ENCODE assay signal across 21 mouse cellular contexts in genomic region chr7:145219420-145219831, GRCm38 (mm10). TPM values are rescaled to one million over a fixed set of nuclear protein-coding genes. Genes with fewer than 3 reads are reported as not detected.
DNase-seq lines count a peak whose midpoint lies in the region; ATAC-seq and TF ChIP-seq lines count a peak whose summit lies in the region.
"Had no signal": no experiment of that assay in that cellular context is flagged by ENCODE, and none has a peak within 500 bp of the region (broad histone marks: within the 10 kb centered on the region; RNA-seq: fewer than 3 reads in every experiment).

No protein-coding gene starts in this region.

- peak; percentile 44 to 56 for DNase-seq in layer of hippocampus, postnatal 10 days (ENCODE audit: low spot score in 2 of 2)
- no peak for DNase-seq in layer of hippocampus, adult 11-12 months (ENCODE audit: low spot score)
- no peak for DNase-seq in frontal cortex, postnatal 14 days (ENCODE audit: low spot score in 2 of 2)
- DNase-seq: B cell, adult 2 months; liver; lung, adult 18-20 months; midbrain, embryonic 14.5 days; right cerebral cortex, postnatal 25 days; thymus, adult 18-20 months had no signal

- no peaks in the 10 kb centered on the region for H3K4me1 ChIP-seq in forebrain, embryonic 15.5 days
- peaks cover 14% of the 10 kb centered on the region for H3K4me1 ChIP-seq in forebrain, embryonic 12.5 days
- H3K4me1 ChIP-seq in hindbrain, embryonic 15.5 days (replicated peaks), result no peaks in the 10 kb centered on the region
- peaks cover 7% of the 10 kb centered on the region for H3K4me1 ChIP-seq in hindbrain, embryonic 13.5 days (replicated peaks)

- no peak overlapping the region for H3K4me2 ChIP-seq in forebrain, embryonic 15.5 days (replicated peaks)
- no peak overlapping the region for H3K4me2 ChIP-seq in forebrain, embryonic 12.5 days
- no peak overlapping the region for H3K4me2 ChIP-seq in hindbrain, embryonic 15.5 days
- no peak overlapping the region for H3K4me2 ChIP-seq in hindbrain, embryonic 13.5 days
- H3K4me2 ChIP-seq: embryonic facial prominence, embryonic 12.5 days; heart, embryonic 15.5 days had no signal

- peak; percentile 24; the same call in 1 of the 2 replicates for ATAC-seq in forebrain, embryonic 15.5 days (replicated peaks)
- no peak for ATAC-seq in forebrain, embryonic 12.5 days (ENCODE audit: low FRiP score)
- peak; percentile 65; the same call in 1 of the 2 replicates for ATAC-seq in hindbrain, embryonic 15.5 days (ENCODE audit: low FRiP score, low read depth)
- no peak for ATAC-seq in hindbrain, embryonic 13.5 days (ENCODE audit: low FRiP score)
- ATAC-seq: inflammation-experienced regulatory T-cells, adult 6 months had no signal

- no peaks in the 10 kb centered on the region for H3K27me3 ChIP-seq in forebrain, embryonic 15.5 days
- no peaks in the 10 kb centered on the region for H3K27me3 ChIP-seq in forebrain, embryonic 12.5 days
- no peaks in the 10 kb centered on the region for H3K27me3 ChIP-seq in hindbrain, embryonic 15.5 days
- no peaks in the 10 kb centered on the region for H3K27me3 ChIP-seq in hindbrain, embryonic 13.5 days
- H3K27me3 ChIP-seq in C2C12 (ENCODE audit: control insufficient read depth, insufficient read depth, insufficient read length), result no peaks in the 10 kb centered on the region
- H3K27me3 ChIP-seq: embryonic facial prominence, embryonic 12.5 days; heart, embryonic 15.5 days had no signal

- no peaks in the 10 kb centered on the region for H3K36me3 ChIP-seq in forebrain, embryonic 15.5 days
- H3K36me3 ChIP-seq in forebrain, embryonic 12.5 days (replicated peaks), result no peaks in the 10 kb centered on the region
- H3K36me3 ChIP-seq in hindbrain, embryonic 15.5 days, result no peaks in the 10 kb centered on the region
- H3K36me3 ChIP-seq in hindbrain, embryonic 13.5 days, result no peaks in the 10 kb centered on the region
- H3K36me3 ChIP-seq in C2C12 (ENCODE audit: control insufficient read depth, insufficient read depth), result no peaks in the 10 kb centered on the region
- H3K36me3 ChIP-seq: embryonic facial prominence, embryonic 12.5 days; heart, embryonic 15.5 days had no signal

- no peak for TF ChIP-seq CTCF in C2C12 (IDR thresholded peaks at IDR 0.05; ENCODE audit: control insufficient read depth, insufficient read depth, insufficient read length)

- H3K9ac ChIP-seq in forebrain, embryonic 15.5 days (replicated peaks), result no peak overlapping the region
- H3K9ac ChIP-seq in forebrain, embryonic 12.5 days, result no peak overlapping the region
- no peak overlapping the region for H3K9ac ChIP-seq in hindbrain, embryonic 15.5 days
- H3K9ac ChIP-seq in hindbrain, embryonic 13.5 days, result no peak overlapping the region
- H3K9ac ChIP-seq: embryonic facial prominence, embryonic 12.5 days; heart, embryonic 15.5 days had no signal

- WGBS in forebrain, embryonic 15.5 days, result 81% methylated on average over 9 of the region's 9 CpGs
- 86% methylated on average over 9 of the region's 9 CpGs for WGBS in forebrain, embryonic 12.5 days
- WGBS in hindbrain, embryonic 15.5 days, result 76% methylated on average over 9 of the region's 9 CpGs
- 88% methylated on average over 9 of the region's 9 CpGs for WGBS in hindbrain, embryonic 13.5 days

- H3K79me2 ChIP-seq in C2C12 (ENCODE audit: control insufficient read depth, insufficient read depth), result no peaks in the 10 kb centered on the region

- no peak overlapping the region for H3K4me3 ChIP-seq in forebrain, embryonic 15.5 days
- H3K4me3 ChIP-seq in forebrain, embryonic 12.5 days (replicated peaks), result no peak overlapping the region
- no peak overlapping the region for H3K4me3 ChIP-seq in hindbrain, embryonic 15.5 days
- H3K4me3 ChIP-seq in hindbrain, embryonic 13.5 days, result no peak overlapping the region
- H3K4me3 ChIP-seq in C2C12 (ENCODE audit: insufficient read depth, poor library complexity, severe bottlenecking), result no peak overlapping the region
- H3K4me3 ChIP-seq: embryonic facial prominence, embryonic 12.5 days; heart, embryonic 15.5 days had no signal

- H3ac ChIP-seq in C2C12 (ENCODE audit: control insufficient read depth, insufficient read length, low read depth), result no peak overlapping the region

- H3K79me3 ChIP-seq in C2C12 (ENCODE audit: low read depth), result no peaks in the 10 kb centered on the region

- no peak overlapping the region for H3K27ac ChIP-seq in forebrain, embryonic 15.5 days (replicated peaks)
- no peak overlapping the region for H3K27ac ChIP-seq in forebrain, embryonic 12.5 days
- H3K27ac ChIP-seq in hindbrain, embryonic 15.5 days (replicated peaks), result no peak overlapping the region
- H3K27ac ChIP-seq in hindbrain, embryonic 13.5 days, result no peak overlapping the region
- H3K27ac ChIP-seq: embryonic facial prominence, embryonic 12.5 days; heart, embryonic 15.5 days; macrophage had no signal

- H3K9me3 ChIP-seq in forebrain, embryonic 15.5 days, result no peaks in the 10 kb centered on the region
- no peaks in the 10 kb centered on the region for H3K9me3 ChIP-seq in forebrain, embryonic 12.5 days
- no peaks in the 10 kb centered on the region for H3K9me3 ChIP-seq in hindbrain, embryonic 15.5 days
- no peaks in the 10 kb centered on the region for H3K9me3 ChIP-seq in hindbrain, embryonic 13.5 days
- H3K9me3 ChIP-seq: embryonic facial prominence, embryonic 12.5 days; heart, embryonic 15.5 days had no signal

TF ChIP-seq in C2C12, 6 proteins besides CTCF, POLR2A, EP300 and RAD21:
- no peak for TF ChIP-seq MYOD1 (IDR thresholded peaks at IDR 0.05; ENCODE audit: control insufficient read depth, insufficient read length, low read depth)
- no peak for TF ChIP-seq MAX (IDR thresholded peaks at IDR 0.05)
- peak; percentile 6 for TF ChIP-seq USF1 (IDR thresholded peaks at IDR 0.05; ENCODE audit: low read depth)
- TF ChIP-seq MYOG (IDR thresholded peaks at IDR 0.05; ENCODE audit: control insufficient read depth, extremely low read depth, insufficient read length), result no peak

RNA-seq across cellular contexts. Expression of gene 1810010D01Rik, which starts 11.5 kb away (rescaled TPM):
- 0.34 TPM in 1 of 2 replicates, not detected in the other for polyA plus RNA-seq in forebrain, embryonic 15.5 days (2015; fragmentation: Nextera tagmentation; extraction: Ambion mirVana)
- polyA plus RNA-seq in forebrain, embryonic 12.5 days (2016; fragmentation: Nextera tagmentation; extraction: Ambion mirVana), result 0.59 and 0.91 TPM in 2 replicates
- not detected in 2 replicates for polyA plus RNA-seq in hindbrain, embryonic 15.5 days (2015; fragmentation: Nextera tagmentation; extraction: Ambion mirVana)
- polyA plus RNA-seq in hindbrain, embryonic 13.5 days (2015; fragmentation: Nextera tagmentation; extraction: Ambion mirVana), result 0.38 TPM in 1 of 2 replicates, not detected in the other
- under 1 TPM; 0.56 to 0.98 TPM for total RNA-seq in layer of hippocampus, postnatal 10 days (2021)
- not detected for polyA plus RNA-seq in C2C12 (2012; fragmentation: generic; extraction: Trizol)
- total RNA-seq: common myeloid progenitor, adult 5-6 weeks; granulocyte monocyte progenitor cell, adult 5-6 weeks had no signal
- polyA plus RNA-seq: embryonic facial prominence, embryonic 12.5 days; heart, embryonic 15.5 days; inflammation-experienced regulatory T-cells, adult 6 months; macrophage; neural tube, embryonic 11.5 days had no signal

Comparison
In these comparisons a context has a peak if more than half of its experiments do, and no peak if none do; other contexts are left out.
1. ATAC-seq: peak in forebrain, embryonic 15.5 days (single experiment) and hindbrain, embryonic 15.5 days (single experiment); none in forebrain, embryonic 12.5 days (single experiment) and hindbrain, embryonic 13.5 days (single experiment).
2. DNase-seq: peak in layer of hippocampus, postnatal 10 days (2 of 2); none in layer of hippocampus, adult 11-12 months (single experiment) and frontal cortex, postnatal 14 days (0 of 2).